Mouse (Mus musculus) E14TG2a.4 (cell line): ENCODE data around the gene Pls1.
A peak's percentile ranks its signal among the peaks of the same experiment; 100 is the strongest.

ENCODE experiments used
- H3K27me3 ChIP-seq: 2 replicates; pipeline ENCODE4 v1.6.1; 2014; ENCODE audit warnings: low read length, control low read depth; ENCODE audit not compliant: insufficient read depth
- H3K36me3 ChIP-seq: 2 replicates; pipeline ENCODE4 v1.6.1; 2014; ENCODE audit warnings: low read length, control low read depth; ENCODE audit not compliant: insufficient read depth
- H3K4me1 ChIP-seq: replicated peaks from 2 replicates; pipeline ENCODE4 v1.6.1; 2014; ENCODE audit warnings: low read depth, low read length, control low read depth
- H3K4me3 ChIP-seq: replicated peaks from 2 replicates; pipeline ENCODE4 v1.5.1; 2014; ENCODE audit warnings: mild to moderate bottlenecking, low read length
- H3K9me3 ChIP-seq: 2 replicates; pipeline ENCODE4 v1.6.1; 2014; ENCODE audit warnings: low read length, control low read depth
- CTCF ChIP-seq: conservative IDR thresholded peaks from 2 replicates; pipeline ENCODE4 v1.5.1; 2014; ENCODE audit warnings: low read length
- NANOG ChIP-seq: IDR thresholded peaks from 2 replicates; pipeline ENCODE4 v1.6.1; 2014; ENCODE audit warnings: borderline replicate concordance, low read length, mixed read lengths
- POU5F1 ChIP-seq: IDR thresholded peaks from 2 replicates; pipeline ENCODE4 v1.6.1; 2014; ENCODE audit warnings: low read length, borderline replicate concordance

Gene Pls1

GRCm38 (mm10) chr9:95844825-95845460, at the start of gene Pls1:
TSS of gene Pls1 (minus strand) at chr9:95845311.
- Histone ChIP-seq H3K4me1 (peaks cover 11% of the 10 kb centered on the region), H3K27me3 (peaks cover 42% of the 10 kb centered on the region), H3K36me3 (no peaks in the 10 kb centered on the region), H3K9me3 (no peaks in the 10 kb centered on the region), H3K4me3 (peak within 1 kb of the TSS; percentile 87)
- TF ChIP-seq NANOG: no peak
- TF ChIP-seq CTCF: no peak
- no peak for TF ChIP-seq POU5F1

GRCm38 (mm10) chr9:95882751-95883150, 37.6 kb upstream of the Pls1 start:
- Histone ChIP-seq H3K27me3 (no peaks in the 10 kb centered on the region), H3K4me1 (no peaks in the 10 kb centered on the region), H3K4me3 (no peak overlapping the region), H3K9me3 (no peaks in the 10 kb centered on the region), H3K36me3 (peaks cover 59% of the 10 kb centered on the region)
- no peak for TF ChIP-seq NANOG
- TF ChIP-seq CTCF: no peak
- no peak for TF ChIP-seq POU5F1

- H3K4me1 ChIP-seq: no peaks in the 10 kb centered on the region
- TF ChIP-seq CTCF: no peak
- TF ChIP-seq NANOG: no peak
- TF ChIP-seq POU5F1: no peak
- no peaks in the 10 kb centered on the region for H3K9me3 ChIP-seq
- peaks cover 53% of the 10 kb centered on the region for H3K36me3 ChIP-seq
- no peak overlapping the region for H3K4me3 ChIP-seq
- H3K27me3 ChIP-seq: no peaks in the 10 kb centered on the region
Measured at GRCm38 (mm10) chr9:95878246-95878645, 33.1 kb upstream of the Pls1 start.

- TF ChIP-seq POU5F1: no peak
- TF ChIP-seq CTCF: no peak
- TF ChIP-seq NANOG: no peak
- H3K4me3 ChIP-seq: peak overlapping the region; percentile 98
- no peaks in the 10 kb centered on the region; the same call in 1 of the 2 replicates for H3K27me3 ChIP-seq
- H3K36me3 ChIP-seq: peaks cover 20% of the 10 kb centered on the region
- no peaks in the 10 kb centered on the region for H3K9me3 ChIP-seq
- H3K4me1 ChIP-seq: peaks cover 17% of the 10 kb centered on the region
Measured at GRCm38 (mm10) chr9:95858027-95858570, 13.0 kb upstream of the Pls1 start.

- Histone ChIP-seq H3K36me3 (peaks cover 14% of the 10 kb centered on the region), H3K4me3 (peak within 1 kb of the TSS; percentile 98), H3K9me3 (no peaks in the 10 kb centered on the region), H3K4me1 (peaks cover 17% of the 10 kb centered on the region), H3K27me3 (no peaks in the 10 kb centered on the region; the same call in 1 of the 2 replicates)
- TF ChIP-seq POU5F1 (no peak), CTCF (no peak), NANOG (no peak)
Measured at GRCm38 (mm10) chr9:95857414-95858026, 12.4 kb upstream of the Pls1 start, which contains the start of gene Atr. TSS of gene Atr (plus strand) at chr9:95857597.

- no peaks in the 10 kb centered on the region; the same call in 1 of the 2 replicates for H3K27me3 ChIP-seq
- H3K4me1 ChIP-seq: peaks cover 20% of the 10 kb centered on the region
- peaks cover 1% of the 10 kb centered on the region; the same call in 1 of the 2 replicates for H3K36me3 ChIP-seq
- TF ChIP-seq POU5F1: no peak
- TF ChIP-seq CTCF: no peak
- TF ChIP-seq NANOG: no peak
- no peak overlapping the region for H3K4me3 ChIP-seq
- H3K9me3 ChIP-seq: no peaks in the 10 kb centered on the region
Measured at GRCm38 (mm10) chr9:95856004-95856403, 10.9 kb upstream of the Pls1 start.

GRCm38 (mm10) chr9:95854891-95855290, 9.8 kb upstream of the Pls1 start:
- no peaks in the 10 kb centered on the region; the same call in 1 of the 2 replicates for H3K27me3 ChIP-seq
- peaks cover 20% of the 10 kb centered on the region for H3K4me1 ChIP-seq
- no peak for TF ChIP-seq NANOG
- no peak for TF ChIP-seq POU5F1
- TF ChIP-seq CTCF: no peak

GRCm38 (mm10) chr9:95852896-95853295, 7.8 kb upstream of the Pls1 start:
- no peak overlapping the region for H3K4me3 ChIP-seq
- no peaks in the 10 kb centered on the region for H3K36me3 ChIP-seq
- TF ChIP-seq CTCF (peak; percentile 61), NANOG (no peak)
- peaks cover 12% of the 10 kb centered on the region for H3K4me1 ChIP-seq
- H3K9me3 ChIP-seq: no peaks in the 10 kb centered on the region
- H3K27me3 ChIP-seq: no peaks in the 10 kb centered on the region; the same call in 1 of the 2 replicates

More at GRCm38 (mm10) chr9:95854891-95855290, 9.8 kb upstream of the Pls1 start:
- Histone ChIP-seq H3K36me3 (no peaks in the 10 kb centered on the region), H3K9me3 (no peaks in the 10 kb centered on the region), H3K4me3 (no peak overlapping the region)

- Histone ChIP-seq H3K27me3 (peaks cover under 1% of the 10 kb centered on the region; the same call in 1 of the 2 replicates), H3K36me3 (no peaks in the 10 kb centered on the region), H3K4me3 (no peak overlapping the region), H3K9me3 (no peaks in the 10 kb centered on the region), H3K4me1 (peaks cover 7% of the 10 kb centered on the region; the same call in 1 of the 2 replicates)
- no peak for TF ChIP-seq CTCF
- TF ChIP-seq NANOG: no peak
- TF ChIP-seq POU5F1: no peak
Measured at GRCm38 (mm10) chr9:95851671-95852070, 6.6 kb upstream of the Pls1 start.
